Mouse (Mus musculus): ENCODE results near the gene Tpo. TPM values are rescaled to one million over a fixed set of nuclear protein-coding genes. Genes with fewer than 3 reads are reported as not detected.

Tpo gene
- polyA plus RNA-seq, 1 experiment from 2014 or later = 0.18 TPM

- H3K4me2 ChIP-seq (ENCODE audit: low read length) = no peak overlapping the region
- H3K9ac ChIP-seq (replicated peaks; ENCODE audit: low read depth, low read length) = no peak overlapping the region
- peaks cover 4% of the 10 kb centered on the region; the same call in 1 of the 2 replicates for H3K4me1 ChIP-seq (replicated peaks; ENCODE audit: control insufficient read depth, insufficient read depth, low read length)
- no peak overlapping the region for H3K27ac ChIP-seq (ENCODE audit: low read length)
- H3K9me3 ChIP-seq (ENCODE audit: control insufficient read depth, low read length) = no peaks in the 10 kb centered on the region
- H3K27me3 ChIP-seq (replicated peaks; ENCODE audit: control insufficient read depth, insufficient read depth, low read length) = no peaks in the 10 kb centered on the region
- WGBS = 78% methylated on average over 9 of the region's 9 CpGs
- peaks cover 18% of the 10 kb centered on the region for H3K36me3 ChIP-seq (ENCODE audit: control insufficient read depth, insufficient read depth)
- H3K4me3 ChIP-seq (replicated peaks; ENCODE audit: low read length) = no peak overlapping the region
- no peak for ATAC-seq
These were observed 116.9 kb downstream of the Tpo start for GRCm38 (mm10) chr12:30015501-30015900.

GRCm38 (mm10) chr12:30008741-30009140, 123.7 kb downstream of the Tpo start:
- Histone ChIP-seq H3K9ac (replicated peaks; ENCODE audit: low read depth, low read length) (no peak overlapping the region), H3K36me3 (ENCODE audit: control insufficient read depth, insufficient read depth) (peaks cover 35% of the 10 kb centered on the region), H3K9me3 (ENCODE audit: control insufficient read depth, low read length) (no peaks in the 10 kb centered on the region), H3K4me3 (replicated peaks; ENCODE audit: low read length) (no peak overlapping the region), H3K4me1 (replicated peaks; ENCODE audit: control insufficient read depth, insufficient read depth, low read length) (peaks cover 11% of the 10 kb centered on the region), H3K27ac (ENCODE audit: low read length) (no peak overlapping the region), H3K4me2 (ENCODE audit: low read length) (no peak overlapping the region), H3K27me3 (replicated peaks; ENCODE audit: control insufficient read depth, insufficient read depth, low read length) (no peaks in the 10 kb centered on the region)
- 88% methylated on average over 5 of the region's 5 CpGs for WGBS
- ATAC-seq = no peak

- WGBS = 87% methylated on average over 9 of the region's 9 CpGs
- no peak for ATAC-seq
- Histone ChIP-seq H3K27me3 (replicated peaks; ENCODE audit: control insufficient read depth, insufficient read depth, low read length) (no peaks in the 10 kb centered on the region), H3K36me3 (ENCODE audit: control insufficient read depth, insufficient read depth) (peaks cover 37% of the 10 kb centered on the region), H3K9ac (replicated peaks; ENCODE audit: low read depth, low read length) (no peak overlapping the region), H3K27ac (ENCODE audit: low read length) (no peak overlapping the region), H3K4me2 (ENCODE audit: low read length) (no peak overlapping the region), H3K4me1 (replicated peaks; ENCODE audit: control insufficient read depth, insufficient read depth, low read length) (peaks cover 14% of the 10 kb centered on the region), H3K9me3 (ENCODE audit: control insufficient read depth, low read length) (no peaks in the 10 kb centered on the region), H3K4me3 (replicated peaks; ENCODE audit: low read length) (no peak overlapping the region)
These were observed 125.8 kb downstream of the Tpo start for GRCm38 (mm10) chr12:30006586-30006985.

Other genes starting within 250 kb of the Tpo start
- gene Pxdn, start 195.0 kb downstream of the Tpo start, polyA plus RNA-seq (2015; fragmentation: Nextera tagmentation; extraction: Ambion mirVana) = 51.1 and 53.3 TPM in 2 replicates
- 2.6 and 3.1 TPM in 2 replicates for gene Sntg2, start 240.8 kb upstream of the Tpo start, polyA plus RNA-seq (2015; fragmentation: Nextera tagmentation; extraction: Ambion mirVana)

Measured in forebrain, embryonic 16.5 days (tissue).